Mouse (Mus musculus): Measurements from ENCODE around the gene Iqch. TPM values are rescaled to one million over a fixed set of nuclear protein-coding genes. Genes with fewer than 3 reads are reported as not detected.

Iqch gene
- polyA plus RNA-seq (2011; ENCODE audit: insufficient read length, low read depth, missing spikeins) = not detected in 2 replicates

GRCm38 (mm10) chr9:63602043-63602939, at the start of gene Iqch, which contains the start of gene Aagab:
Iqch (minus strand) TSS chr9:63602493.
Aagab (plus strand) TSS chr9:63602660.
- TF ChIP-seq POLR2A (IDR thresholded peaks at IDR 0.05; ENCODE audit: low read depth, low read length) = peak; percentile 91
- no peak for TF ChIP-seq CTCF (IDR thresholded peaks at IDR 0.05; ENCODE audit: borderline replicate concordance, insufficient read depth, low read length)
- Histone ChIP-seq H3K4me1 (ENCODE audit: control insufficient read depth, insufficient read depth, low read length) (peaks cover 8% of the 10 kb centered on the region; the same call in 1 of the 2 replicates), H3K27ac (ENCODE audit: insufficient read depth, low read length) (no peak within 1 kb of the TSS), H3K4me3 (ENCODE audit: insufficient read depth, low read length) (peak within 1 kb of the TSS; percentile 92)

- no peak for TF ChIP-seq POLR2A (IDR thresholded peaks at IDR 0.05; ENCODE audit: low read depth, low read length)
- no peak for TF ChIP-seq CTCF (IDR thresholded peaks at IDR 0.05; ENCODE audit: borderline replicate concordance, insufficient read depth, low read length)
- H3K27ac ChIP-seq (ENCODE audit: insufficient read depth, low read length) = peak overlapping the region; percentile 57
- H3K4me3 ChIP-seq (ENCODE audit: insufficient read depth, low read length) = no peak overlapping the region
- peaks cover 11% of the 10 kb centered on the region for H3K4me1 ChIP-seq (ENCODE audit: control insufficient read depth, insufficient read depth, low read length)
These were observed 49.3 kb upstream of the Iqch start for GRCm38 (mm10) chr9:63651594-63651993.

DNA sequence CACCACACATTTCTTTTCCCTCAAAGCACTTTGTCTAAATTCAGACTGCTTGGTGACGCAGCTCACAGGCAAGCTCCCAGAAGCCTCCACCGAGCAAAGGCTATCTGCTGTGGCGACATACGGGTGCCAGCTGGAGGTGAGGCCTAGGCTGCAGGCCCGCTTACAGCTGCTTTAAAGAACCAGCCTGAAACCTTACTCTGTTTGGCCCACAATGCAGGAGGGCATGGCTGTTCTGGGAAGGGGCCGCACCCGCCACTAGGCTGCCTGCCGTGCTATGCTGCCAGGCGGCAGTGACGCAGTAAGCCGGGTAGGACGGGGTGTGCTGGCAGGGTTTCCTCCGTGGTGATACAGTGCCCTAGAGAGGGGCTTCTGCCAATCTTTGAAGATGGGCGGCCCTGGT, 48.6 kb upstream of the Iqch start:
- TF ChIP-seq CTCF (IDR thresholded peaks at IDR 0.05; ENCODE audit: borderline replicate concordance, insufficient read depth, low read length) = no peak
- TF ChIP-seq POLR2A (IDR thresholded peaks at IDR 0.05; ENCODE audit: low read depth, low read length) = no peak
- peaks cover 11% of the 10 kb centered on the region for H3K4me1 ChIP-seq (ENCODE audit: control insufficient read depth, insufficient read depth, low read length)
- no peak overlapping the region for H3K4me3 ChIP-seq (ENCODE audit: insufficient read depth, low read length)
- peak overlapping the region; percentile 57 for H3K27ac ChIP-seq (ENCODE audit: insufficient read depth, low read length)

DNA sequence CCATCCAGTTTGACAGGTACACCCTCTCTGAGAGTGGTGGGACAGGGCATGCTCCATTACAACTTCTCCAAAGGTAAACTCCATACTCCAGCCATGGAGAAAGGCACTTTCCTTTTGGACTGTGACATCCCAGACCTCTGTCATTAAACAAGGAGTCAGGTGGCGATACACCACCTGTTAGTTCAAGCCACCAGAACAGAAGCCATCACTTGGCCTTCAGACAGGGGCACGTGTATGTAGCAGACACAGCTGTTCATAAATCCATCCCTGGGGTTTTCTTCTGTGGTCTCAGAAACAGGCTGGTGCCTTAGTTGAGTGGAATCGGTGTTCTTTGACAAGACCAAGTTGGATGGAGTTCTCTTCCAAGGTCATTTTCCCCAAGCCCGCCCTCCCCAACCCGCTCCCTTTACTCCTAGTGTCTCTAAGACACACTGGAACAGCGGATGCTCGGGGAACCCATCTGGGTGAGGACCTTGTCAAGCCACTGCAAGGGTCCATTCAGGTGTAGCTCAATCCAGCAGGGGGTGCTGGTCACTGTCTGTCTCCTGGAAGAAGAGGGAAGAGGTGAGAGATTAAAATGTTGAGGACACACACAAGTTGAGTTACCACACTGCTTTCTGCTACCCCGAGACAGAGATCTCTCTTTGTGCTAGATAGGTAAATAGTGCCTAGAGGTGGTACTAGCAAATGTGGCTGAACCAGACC, 47.7 kb upstream of the Iqch start:
- Histone ChIP-seq H3K4me3 (ENCODE audit: insufficient read depth, low read length) (no peak overlapping the region), H3K27ac (ENCODE audit: insufficient read depth, low read length) (no peak overlapping the region), H3K4me1 (ENCODE audit: control insufficient read depth, insufficient read depth, low read length) (peaks cover 11% of the 10 kb centered on the region)
- TF ChIP-seq POLR2A (IDR thresholded peaks at IDR 0.05; ENCODE audit: low read depth, low read length) (no peak), CTCF (IDR thresholded peaks at IDR 0.05; ENCODE audit: borderline replicate concordance, insufficient read depth, low read length) (peak; percentile 20; the same call in 1 of the 2 replicates)

GRCm38 (mm10) chr9:63648520-63648918, 46.2 kb upstream of the Iqch start:
- Histone ChIP-seq H3K4me3 (ENCODE audit: insufficient read depth, low read length) (no peak overlapping the region), H3K27ac (ENCODE audit: insufficient read depth, low read length) (no peak overlapping the region), H3K4me1 (ENCODE audit: control insufficient read depth, insufficient read depth, low read length) (peaks cover 11% of the 10 kb centered on the region)
- TF ChIP-seq POLR2A (IDR thresholded peaks at IDR 0.05; ENCODE audit: low read depth, low read length) (no peak), CTCF (IDR thresholded peaks at IDR 0.05; ENCODE audit: borderline replicate concordance, insufficient read depth, low read length) (no peak)

GRCm38 (mm10) chr9:63647581-63648519, 45.6 kb upstream of the Iqch start:
- Histone ChIP-seq H3K4me1 (ENCODE audit: control insufficient read depth, insufficient read depth, low read length) (peaks cover 11% of the 10 kb centered on the region), H3K27ac (ENCODE audit: insufficient read depth, low read length) (no peak overlapping the region), H3K4me3 (ENCODE audit: insufficient read depth, low read length) (no peak overlapping the region)
- TF ChIP-seq POLR2A (IDR thresholded peaks at IDR 0.05; ENCODE audit: low read depth, low read length) = no peak
- TF ChIP-seq CTCF (IDR thresholded peaks at IDR 0.05; ENCODE audit: borderline replicate concordance, insufficient read depth, low read length) = no peak

- Histone ChIP-seq H3K4me3 (ENCODE audit: insufficient read depth, low read length) (no peak overlapping the region), H3K27ac (ENCODE audit: insufficient read depth, low read length) (no peak overlapping the region), H3K4me1 (ENCODE audit: control insufficient read depth, insufficient read depth, low read length) (no peaks in the 10 kb centered on the region)
- no peak for TF ChIP-seq CTCF (IDR thresholded peaks at IDR 0.05; ENCODE audit: borderline replicate concordance, insufficient read depth, low read length)
- TF ChIP-seq POLR2A (IDR thresholded peaks at IDR 0.05; ENCODE audit: low read depth, low read length) = no peak
These were observed 42.8 kb upstream of the Iqch start for GRCm38 (mm10) chr9:63645084-63645483.

- no peak overlapping the region for H3K4me3 ChIP-seq (ENCODE audit: insufficient read depth, low read length)
- TF ChIP-seq CTCF (IDR thresholded peaks at IDR 0.05; ENCODE audit: borderline replicate concordance, insufficient read depth, low read length) (no peak), POLR2A (IDR thresholded peaks at IDR 0.05; ENCODE audit: low read depth, low read length) (no peak)
- H3K27ac ChIP-seq (ENCODE audit: insufficient read depth, low read length) = no peak overlapping the region
These were observed 41.7 kb upstream of the Iqch start for GRCm38 (mm10) chr9:63644011-63644410.

More at GRCm38 (mm10) chr9:63644011-63644410, 41.7 kb upstream of the Iqch start:
- no peaks in the 10 kb centered on the region for H3K4me1 ChIP-seq (ENCODE audit: control insufficient read depth, insufficient read depth, low read length)
